Mouse (Mus musculus) G1E (cell line): ENCODE measurements at regions not wholly inside any gene's neighbourhood (a gene's known extent, or its start where the extent isn't known, plus 50 kb on each side); places are given as distances from the start of the nearest gene placed in this dataset.

Experiments
- CTCF ChIP-seq: IDR thresholded peaks from 2 replicates; pipeline ENCODE4 v1.5.1; 2012; ENCODE audit warnings: low read depth, low read length, inconsistent platforms, mixed read lengths
- POLR2AphosphoS5 ChIP-seq: IDR thresholded peaks from 2 replicates; pipeline ENCODE4 v1.6.1; 2012; ENCODE audit warnings: low read depth, low read length, inconsistent platforms; ENCODE audit not compliant: insufficient replicate concordance
- TAL1 ChIP-seq: conservative IDR thresholded peaks from 2 replicates; pipeline ENCODE4 v1.6.1; 2012; ENCODE audit warnings: low read depth, low read length, inconsistent platforms, mixed read lengths

- TF ChIP-seq CTCF (no peak), POLR2AphosphoS5 (no peak), TAL1 (no peak)
Observed at GRCm38 (mm10) chr7:136120930-136121329, 404.8 kb upstream of the Mki67 start.
